Mouse (Mus musculus) midbrain, embryonic 16.5 days (tissue): Measurements from ENCODE around the gene Dpysl4. TPM values are rescaled to one million over a fixed set of nuclear protein-coding genes. Genes with fewer than 3 reads are reported as not detected.

Source experiments
- ATAC-seq: fragments of 200-750 bp; cut with Nextera tagmentation; 2 replicates; pipeline ENCODE4 v1.8.0; 2017; ENCODE audit warnings: moderate TSS enrichment
- H3K27ac ChIP-seq: fragments of 300-500 bp; sonication (generic); 2 replicates; pipeline ENCODE4 v1.5.1; 2014; ENCODE audit warnings: mild to moderate bottlenecking, low read length, mixed read lengths
- H3K27me3 ChIP-seq: fragments of 300-500 bp; sonication (generic); 2 replicates; pipeline ENCODE4 v1.6.1; 2014; ENCODE audit warnings: low read depth, low read length, mixed read lengths; ENCODE audit not compliant: control insufficient read depth, insufficient read depth
- H3K36me3 ChIP-seq: fragments of 300-500 bp; sonication (generic); 2 replicates; pipeline ENCODE4 v1.6.1; 2014; ENCODE audit warnings: mild to moderate bottlenecking, low read length, moderate library complexity, mixed read lengths; ENCODE audit not compliant: control insufficient read depth, insufficient read depth
- H3K4me1 ChIP-seq: fragments of 300-500 bp; sonication (generic); 2 replicates; pipeline ENCODE4 v1.6.1; 2014; ENCODE audit warnings: mild to moderate bottlenecking, low read length, mixed read lengths; ENCODE audit not compliant: control insufficient read depth, insufficient read depth
- H3K4me2 ChIP-seq: fragments of 300-500 bp; sonication (generic); 2 replicates; pipeline ENCODE4 v1.6.1; 2014; ENCODE audit warnings: mild to moderate bottlenecking, low read length, mixed read lengths
- H3K4me3 ChIP-seq: fragments of 300-500 bp; sonication (generic); 2 replicates; pipeline ENCODE4 v1.5.1; 2014; ENCODE audit warnings: low read depth, mild to moderate bottlenecking, low read length, moderate library complexity, mixed read lengths
- H3K9ac ChIP-seq: fragments of 300-500 bp; sonication (generic); 2 replicates; pipeline ENCODE4 v1.6.1; 2014; ENCODE audit warnings: low read depth, low read length, mixed read lengths
- H3K9me3 ChIP-seq: fragments of 300-500 bp; sonication (generic); replicated peaks from 2 replicates; pipeline ENCODE4 v1.6.1; 2014; ENCODE audit warnings: mild to moderate bottlenecking, low read length, mixed read lengths; ENCODE audit not compliant: control insufficient read depth, poor library complexity, severe bottlenecking
- WGBS: fragments of 180-500 bp; shearing (Covaris S2); extraction: QIAGEN DNeasy Blood & Tissue Kit; methylation state at CpG from one replicate; pipeline ENCODE4 v1.1.7; 2014; 5-methylcytosine and 5-hydroxymethylcytosine counted together
- polyA plus RNA-seq: library from polyadenylated mRNA; unstranded; fragments of >200 nt; fragmentation: Nextera tagmentation; extraction: Ambion mirVana; gene quantifications from 2 replicates; pipeline ENCODE4 v1.2.1, GENCODE M21; 2015

The Dpysl4 gene
- polyA plus RNA-seq, 1 experiment from 2014 or later = 176 TPM

GRCm38 (mm10) chr7:139093124-139093523 lies 7.3 kb downstream of the Dpysl4 start:
- Histone ChIP-seq H3K4me2 (no peak overlapping the region), H3K9ac (no peak overlapping the region), H3K9me3 (no peaks in the 10 kb centered on the region), H3K4me1 (peaks cover 7% of the 10 kb centered on the region), H3K4me3 (no peak overlapping the region), H3K27ac (no peak overlapping the region), H3K36me3 (peaks cover 18% of the 10 kb centered on the region), H3K27me3 (no peaks in the 10 kb centered on the region)
- WGBS = 92% methylated on average over 5 of the region's 5 CpGs
- no peak for ATAC-seq

DNA sequence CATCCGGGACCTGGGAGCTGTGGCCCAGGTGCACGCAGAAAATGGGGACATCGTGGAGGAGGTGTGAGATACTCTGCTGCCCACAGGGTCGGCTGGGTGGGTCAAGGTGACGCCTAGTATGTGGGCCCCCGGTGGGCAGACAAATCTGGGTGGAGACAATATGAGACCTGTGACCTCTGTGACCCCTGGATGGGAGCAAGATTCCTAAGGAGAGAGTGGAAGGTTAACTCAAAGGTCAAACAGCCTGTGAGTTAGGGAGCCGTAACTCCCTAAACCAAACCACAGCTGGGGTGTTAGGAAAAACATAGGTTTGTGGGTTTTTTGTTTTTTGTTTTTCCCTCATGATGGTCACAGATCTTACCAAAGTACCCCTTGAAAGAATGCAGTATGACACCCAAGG lies 8.0 kb downstream of the Dpysl4 start:
- WGBS = 93% methylated on average over 7 of the region's 7 CpGs
- H3K4me1 ChIP-seq = peaks cover under 1% of the 10 kb centered on the region; the same call in 1 of the 2 replicates
- no peak overlapping the region for H3K27ac ChIP-seq
- no peaks in the 10 kb centered on the region for H3K27me3 ChIP-seq
- H3K36me3 ChIP-seq = peaks cover 18% of the 10 kb centered on the region
- ATAC-seq = no peak
- no peak overlapping the region for H3K4me3 ChIP-seq
- no peak overlapping the region for H3K4me2 ChIP-seq
- H3K9me3 ChIP-seq = no peaks in the 10 kb centered on the region
- H3K9ac ChIP-seq = no peak overlapping the region

- WGBS = 87% methylated on average over 6 of the region's 6 CpGs
- H3K27ac ChIP-seq = no peak overlapping the region
- H3K27me3 ChIP-seq = no peaks in the 10 kb centered on the region
- H3K9me3 ChIP-seq = no peaks in the 10 kb centered on the region
- no peak for ATAC-seq
- H3K4me3 ChIP-seq = no peak overlapping the region
- peaks cover 18% of the 10 kb centered on the region for H3K36me3 ChIP-seq
- H3K4me2 ChIP-seq = no peak overlapping the region
- H3K9ac ChIP-seq = no peak overlapping the region
- no peaks in the 10 kb centered on the region for H3K4me1 ChIP-seq
These were observed 9.0 kb downstream of the Dpysl4 start for GRCm38 (mm10) chr7:139094761-139095160.

DNA sequence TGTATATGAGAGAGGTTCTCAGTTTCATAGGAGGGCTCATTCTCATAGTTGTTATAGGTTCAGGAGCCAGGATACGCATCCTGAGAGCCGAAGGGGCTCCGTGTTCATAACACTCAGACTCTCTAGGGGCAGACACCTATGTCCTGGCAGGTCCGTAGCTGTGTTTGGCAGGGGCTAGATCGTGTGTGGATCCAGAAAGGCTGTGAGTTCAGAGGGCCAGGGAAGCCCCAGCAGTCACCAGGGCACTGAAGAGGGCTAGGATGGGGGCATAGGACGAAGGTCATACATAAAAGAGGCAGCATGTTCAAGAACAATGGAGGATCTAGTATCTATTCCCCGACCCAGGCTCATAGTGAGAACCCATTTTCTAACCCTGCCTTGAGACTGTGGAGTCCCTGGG lies 9.5 kb downstream of the Dpysl4 start:
- H3K9ac ChIP-seq = no peak overlapping the region
- H3K4me2 ChIP-seq = no peak overlapping the region
- WGBS = 79% methylated on average over 7 of the region's 7 CpGs
- no peaks in the 10 kb centered on the region for H3K4me1 ChIP-seq
- H3K27me3 ChIP-seq = no peaks in the 10 kb centered on the region
- no peak overlapping the region for H3K27ac ChIP-seq
- H3K9me3 ChIP-seq = no peaks in the 10 kb centered on the region
- no peak for ATAC-seq
- no peak overlapping the region for H3K4me3 ChIP-seq
- H3K36me3 ChIP-seq = peaks cover 24% of the 10 kb centered on the region

DNA sequence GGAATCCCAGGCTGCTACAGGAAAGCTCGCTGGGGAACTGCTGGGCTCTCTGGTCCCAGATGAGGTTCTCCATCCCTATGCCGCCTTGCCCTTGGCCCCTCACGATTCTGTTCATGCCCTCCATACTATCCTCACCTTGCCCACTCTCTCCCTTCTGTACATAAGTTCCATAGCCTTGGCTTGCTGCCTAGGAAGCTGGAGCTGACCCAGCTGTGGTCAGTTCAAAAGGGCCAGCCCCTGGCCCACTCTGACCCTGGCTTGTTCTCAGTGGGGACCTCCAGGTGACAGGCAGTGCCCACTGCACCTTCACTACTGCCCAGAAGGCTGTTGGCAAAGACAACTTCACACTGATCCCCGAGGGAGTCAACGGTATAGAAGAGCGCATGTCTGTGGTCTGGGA lies 10.6 kb downstream of the Dpysl4 start:
- Histone ChIP-seq H3K27ac (no peak overlapping the region), H3K4me1 (no peaks in the 10 kb centered on the region), H3K36me3 (peaks cover 29% of the 10 kb centered on the region), H3K4me3 (no peak overlapping the region), H3K4me2 (no peak overlapping the region), H3K9ac (no peak overlapping the region), H3K9me3 (no peaks in the 10 kb centered on the region), H3K27me3 (no peaks in the 10 kb centered on the region)
- no peak for ATAC-seq
- 95% methylated on average over 6 of the region's 6 CpGs for WGBS

- WGBS = 64% methylated on average over 12 of the region's 12 CpGs
- Histone ChIP-seq H3K9me3 (no peaks in the 10 kb centered on the region), H3K27me3 (no peaks in the 10 kb centered on the region), H3K9ac (no peak overlapping the region), H3K27ac (no peak overlapping the region), H3K4me2 (no peak overlapping the region), H3K4me3 (no peak overlapping the region), H3K4me1 (peaks cover 2% of the 10 kb centered on the region; the same call in 1 of the 2 replicates), H3K36me3 (peaks cover 15% of the 10 kb centered on the region; the same call in 1 of the 2 replicates)
- no peak for ATAC-seq
These were observed 14.8 kb downstream of the Dpysl4 start for GRCm38 (mm10) chr7:139100531-139101095.

- 75% methylated on average over 10 of the region's 10 CpGs for WGBS
- H3K4me3 ChIP-seq = no peak overlapping the region
- peaks cover 15% of the 10 kb centered on the region; the same call in 1 of the 2 replicates for H3K36me3 ChIP-seq
- no peak overlapping the region for H3K9ac ChIP-seq
- no peak for ATAC-seq
- H3K27ac ChIP-seq = no peak overlapping the region
- no peak overlapping the region for H3K4me2 ChIP-seq
- H3K4me1 ChIP-seq = peaks cover 2% of the 10 kb centered on the region; the same call in 1 of the 2 replicates
- no peaks in the 10 kb centered on the region for H3K9me3 ChIP-seq
- no peaks in the 10 kb centered on the region for H3K27me3 ChIP-seq
These were observed 15.5 kb downstream of the Dpysl4 start for GRCm38 (mm10) chr7:139101286-139101804.

DNA sequence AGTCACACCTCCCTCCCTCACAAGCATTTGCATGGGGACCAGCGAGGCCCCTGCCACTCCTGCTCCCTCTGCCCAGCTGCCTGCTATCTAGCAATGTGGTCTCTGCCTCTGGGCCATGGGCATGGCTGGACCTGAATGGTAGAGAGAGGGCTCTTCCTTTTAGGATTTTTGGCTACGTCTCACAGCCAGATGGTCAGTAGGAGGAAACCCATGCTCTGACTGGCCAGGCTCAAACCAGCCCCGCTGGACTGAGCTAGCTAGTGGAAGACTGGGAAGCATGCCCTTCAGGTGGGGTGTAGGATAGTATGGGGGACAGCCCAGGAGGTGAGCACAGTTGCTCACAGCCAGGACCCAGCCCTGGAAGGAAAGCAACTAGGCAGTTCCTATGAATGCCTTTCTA lies 16.0 kb downstream of the Dpysl4 start:
- Histone ChIP-seq H3K4me3 (no peak overlapping the region), H3K36me3 (peaks cover 11% of the 10 kb centered on the region; the same call in 1 of the 2 replicates), H3K27ac (no peak overlapping the region), H3K9ac (no peak overlapping the region), H3K9me3 (no peaks in the 10 kb centered on the region), H3K4me2 (no peak overlapping the region), H3K27me3 (no peaks in the 10 kb centered on the region), H3K4me1 (peaks cover 2% of the 10 kb centered on the region; the same call in 1 of the 2 replicates)
- ATAC-seq = no peak
- 72% methylated on average over 3 of the region's 3 CpGs for WGBS

DNA sequence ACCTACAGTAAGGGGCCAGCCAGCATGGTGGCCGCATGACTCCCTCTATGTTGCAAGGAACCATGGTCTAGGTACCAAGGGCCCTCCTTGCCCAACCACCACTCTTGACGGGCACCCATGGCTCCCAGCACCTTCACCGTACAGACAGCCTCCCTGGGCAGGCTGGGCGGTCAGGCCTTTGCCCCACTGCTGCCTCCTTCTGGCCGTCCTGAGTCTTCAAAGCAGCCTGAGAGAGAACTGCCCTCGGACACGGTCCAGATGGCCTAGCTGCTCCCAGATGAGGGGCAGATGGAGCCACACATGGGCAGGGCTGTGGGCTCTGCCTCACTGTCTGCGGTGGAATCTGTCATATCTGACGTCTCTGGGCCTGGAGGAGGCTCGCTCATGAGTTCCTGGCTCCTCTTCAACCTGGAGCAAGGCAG lies 18.2 kb downstream of the Dpysl4 start:
- no peak overlapping the region for H3K27ac ChIP-seq
- 54% methylated on average over 10 of the region's 10 CpGs for WGBS

More for the DNA sequence above, 18.2 kb downstream of the Dpysl4 start:
- no peak; the same call in 1 of the 2 replicates for ATAC-seq
- no peak overlapping the region for H3K9ac ChIP-seq
- H3K4me1 ChIP-seq = peaks cover 2% of the 10 kb centered on the region; the same call in 1 of the 2 replicates
- H3K27me3 ChIP-seq = no peaks in the 10 kb centered on the region
- no peak overlapping the region for H3K4me2 ChIP-seq
- no peaks in the 10 kb centered on the region for H3K9me3 ChIP-seq
- H3K36me3 ChIP-seq = peaks cover 11% of the 10 kb centered on the region; the same call in 1 of the 2 replicates
- no peak overlapping the region for H3K4me3 ChIP-seq
